Comparison of ENCODE assay signal across 19 mouse cellular contexts in genomic region chr16:73754302-73754701, GRCm38 (mm10).
DNase-seq lines count a peak whose midpoint lies in the region; ATAC-seq lines count a peak whose summit lies in the region.
"Had no signal": no experiment of that assay in that cellular context is flagged by ENCODE, and none has a peak within 500 bp of the region (broad histone marks: within the 10 kb centered on the region; RNA-seq: fewer than 3 reads in every experiment).

No protein-coding gene starts in this region.

- H3K27me3 ChIP-seq in lung, embryonic 16.5 days (ENCODE audit: control insufficient read depth, insufficient read depth, low read depth, low read length) = no peaks in the 10 kb centered on the region
- H3K27me3 ChIP-seq: forebrain, embryonic 15.5 days; heart, embryonic 15.5 days; hindbrain, embryonic 12.5 days; liver, embryonic 15.5 days; neural tube, embryonic 15.5 days had no signal

- no peaks in the 10 kb centered on the region; the same call in 1 of the 2 replicates for H3K4me1 ChIP-seq in lung, embryonic 16.5 days (replicated peaks; ENCODE audit: control insufficient read depth, insufficient read depth, low read length)
- H3K4me1 ChIP-seq: forebrain, embryonic 15.5 days; heart, embryonic 15.5 days; hindbrain, embryonic 12.5 days; liver, embryonic 15.5 days; neural tube, embryonic 15.5 days had no signal

- intact Hi-C loops in heart, postnatal 36 days (cut with DNase I) = no loop called here

- no peak overlapping the region for H3K27ac ChIP-seq in lung, embryonic 16.5 days (ENCODE audit: low read length)
- H3K27ac ChIP-seq: forebrain, embryonic 15.5 days; heart, embryonic 15.5 days; hindbrain, embryonic 12.5 days; liver, embryonic 15.5 days; neural tube, embryonic 15.5 days had no signal

- no peak overlapping the region for H3K9ac ChIP-seq in lung, embryonic 16.5 days (ENCODE audit: low read length)
- H3K9ac ChIP-seq: forebrain, embryonic 15.5 days; heart, embryonic 15.5 days; hindbrain, embryonic 12.5 days; liver, embryonic 15.5 days; neural tube, embryonic 15.5 days had no signal

- DNase-seq in embryo, embryonic 10 days (ENCODE audit: low spot score) = peak; percentile 11
- DNase-seq in embryo, embryonic 9.5 days (ENCODE audit: extremely low spot score) = no peak
- no peak for DNase-seq in lung, postnatal 25 days (ENCODE audit: low spot score)
- peak; percentile 84 for DNase-seq in forelimb bud, embryonic 11.5 days (ENCODE audit: low read depth, low spot score)
- no peak for DNase-seq in heart, postnatal 36 days
- no peak for DNase-seq in yolk sac, embryonic 10.5 days (ENCODE audit: low spot score)
- DNase-seq: B cell, adult 2 months; cerebellum, adult 18-20 months; kidney, adult 11 months; retina, postnatal 1 day; spleen, adult 18-20 months; thymus, postnatal 36 days had no signal

- no peaks in the 10 kb centered on the region for H3K9me3 ChIP-seq in lung, embryonic 16.5 days (ENCODE audit: control insufficient read depth, low read length)
- H3K9me3 ChIP-seq: forebrain, embryonic 15.5 days; heart, embryonic 15.5 days; hindbrain, embryonic 12.5 days; liver, embryonic 15.5 days; neural tube, embryonic 15.5 days had no signal

- 47% methylated on average over 5 of the region's 5 CpGs for WGBS in lung, embryonic 16.5 days

- no peak overlapping the region for H3K4me2 ChIP-seq in lung, embryonic 16.5 days (ENCODE audit: low read depth, low read length)
- H3K4me2 ChIP-seq: forebrain, embryonic 15.5 days; heart, embryonic 15.5 days; hindbrain, embryonic 12.5 days; liver, embryonic 15.5 days; neural tube, embryonic 15.5 days had no signal

- H3K4me3 ChIP-seq in lung, embryonic 16.5 days (ENCODE audit: low read length) = no peak overlapping the region
- H3K4me3 ChIP-seq: forebrain, embryonic 15.5 days; heart, embryonic 15.5 days; hindbrain, embryonic 12.5 days; liver, embryonic 15.5 days; neural tube, embryonic 15.5 days had no signal

- ATAC-seq in lung, embryonic 16.5 days (ENCODE audit: low read depth) = peak; percentile 23
- ATAC-seq in cerebellum, adult (ENCODE audit: insufficient number of reproducible peaks, low FRiP score, low TSS enrichment) = no peak
- ATAC-seq: forebrain, embryonic 15.5 days had no signal

- no peaks in the 10 kb centered on the region for H3K36me3 ChIP-seq in lung, embryonic 16.5 days (ENCODE audit: control insufficient read depth, insufficient read depth, low read length)
- H3K36me3 ChIP-seq: forebrain, embryonic 15.5 days; heart, embryonic 15.5 days; hindbrain, embryonic 12.5 days; liver, embryonic 15.5 days; neural tube, embryonic 15.5 days had no signal

Comparison
In these comparisons a context has a peak if more than half of its experiments do, and no peak if none do; other contexts are left out.
1. DNase-seq: peak in embryo, embryonic 10 days (single experiment) and forelimb bud, embryonic 11.5 days (single experiment); none in embryo, embryonic 9.5 days (single experiment), lung, postnatal 25 days (single experiment), heart, postnatal 36 days (0 of 2) and yolk sac, embryonic 10.5 days (single experiment).